Mouse (Mus musculus) liver, embryonic 11.5 days (tissue): ENCODE measurements around the gene Gm10217. TPM values are rescaled to one million over a fixed set of nuclear protein-coding genes. Genes with fewer than 3 reads are reported as not detected.

Source experiments
- ATAC-seq: fragments of 200-750 bp; cut with Nextera tagmentation; replicated peaks from 2 replicates; pipeline ENCODE4 v1.8.0; 2017; ENCODE audit warnings: moderate number of reproducible peaks, mild to moderate bottlenecking, moderate TSS enrichment, moderate library complexity; ENCODE audit not compliant: low FRiP score
- DNase-seq: peaks from one replicate; pipeline ENCODE4 v3.0.0-alpha.2; 2017; ENCODE audit warnings: low spot score
- H3K27ac ChIP-seq: fragments of 300-500 bp; sonication (generic); 2 replicates; pipeline ENCODE4 v1.5.1; 2014; ENCODE audit warnings: mild to moderate bottlenecking, low read depth, low read length, control low read depth
- H3K27me3 ChIP-seq: fragments of 300-500 bp; sonication (generic); replicated peaks from 2 replicates; pipeline ENCODE4 v1.6.1; 2014; ENCODE audit warnings: low read length, mixed read lengths; ENCODE audit not compliant: control insufficient read depth, insufficient read depth
- H3K36me3 ChIP-seq: fragments of 300-500 bp; sonication (generic); 2 replicates; pipeline ENCODE4 v1.6.1; 2014; ENCODE audit warnings: mild to moderate bottlenecking, low read length, moderate library complexity, mixed read lengths; ENCODE audit not compliant: control insufficient read depth, insufficient read depth
- H3K4me1 ChIP-seq: fragments of 300-500 bp; sonication (generic); replicated peaks from 2 replicates; pipeline ENCODE4 v1.6.1; 2014; ENCODE audit warnings: low read length, mixed read lengths; ENCODE audit not compliant: control insufficient read depth, insufficient read depth
- H3K4me2 ChIP-seq: fragments of 300-500 bp; sonication (generic); 2 replicates; pipeline ENCODE4 v1.6.1; 2014; ENCODE audit warnings: mild to moderate bottlenecking, control low read depth, moderate library complexity
- H3K4me3 ChIP-seq: fragments of 300-500 bp; sonication (generic); 2 replicates; pipeline ENCODE4 v1.5.1; 2014; ENCODE audit warnings: low read depth, low read length, control low read depth
- H3K9ac ChIP-seq: fragments of 300-500 bp; sonication (generic); 2 replicates; pipeline ENCODE4 v1.6.1; 2014; ENCODE audit warnings: low read depth, low read length, control low read depth
- H3K9me3 ChIP-seq: fragments of 300-500 bp; sonication (generic); 2 replicates; pipeline ENCODE4 v1.6.1; 2016; ENCODE audit warnings: low read length, inconsistent platforms, mixed read lengths; ENCODE audit not compliant: control insufficient read depth
- WGBS: fragments of 180-500 bp; shearing (Covaris S2); extraction: QIAGEN DNeasy Blood & Tissue Kit; methylation state at CpG from one replicate; pipeline ENCODE4 v1.1.7; 2014; 5-methylcytosine and 5-hydroxymethylcytosine counted together
- polyA plus RNA-seq: library from polyadenylated mRNA; unstranded; fragments of >200 nt; fragmentation: Nextera tagmentation; extraction: Ambion mirVana; gene quantifications from 2 replicates; pipeline ENCODE4 v1.2.1, GENCODE M21; 2014

Gene Gm10217
- not detected in 2 replicates for polyA plus RNA-seq

DNA sequence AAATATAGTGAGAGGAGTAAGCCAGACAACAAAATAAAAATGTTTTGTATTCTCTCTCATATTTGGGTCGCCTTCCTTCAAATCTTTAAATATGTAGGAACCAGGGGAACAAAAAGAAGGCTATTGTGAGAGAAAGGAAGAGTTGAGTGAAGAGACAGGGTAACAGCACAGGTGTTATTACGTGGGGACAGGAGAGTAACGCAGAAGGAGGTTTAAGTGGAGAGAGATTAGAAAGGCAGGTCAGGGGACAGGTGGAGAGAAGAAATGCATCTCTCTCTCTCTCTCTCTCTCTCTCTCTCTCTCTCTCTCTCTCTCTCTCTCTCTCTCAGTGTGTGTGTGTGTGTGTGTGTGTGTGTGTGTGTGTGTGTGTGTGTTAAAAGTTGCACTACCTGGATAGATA lies at the start of gene Gm10217:
Gene Gm10217, plus strand, starts transcription at position 301 of the 400 bp plus-strand sequence.
- Histone ChIP-seq H3K9me3 (no peaks in the 10 kb centered on the region), H3K36me3 (no peaks in the 10 kb centered on the region), H3K4me2 (no peak within 1 kb of the TSS), H3K27me3 (no peaks in the 10 kb centered on the region), H3K9ac (no peak within 1 kb of the TSS), H3K4me3 (no peak within 1 kb of the TSS), H3K4me1 (no peaks in the 10 kb centered on the region), H3K27ac (no peak within 1 kb of the TSS)
- 74% methylated on average over 3 of the region's 3 CpGs for WGBS
- ATAC-seq (no peak), DNase-seq (no peak)

DNA sequence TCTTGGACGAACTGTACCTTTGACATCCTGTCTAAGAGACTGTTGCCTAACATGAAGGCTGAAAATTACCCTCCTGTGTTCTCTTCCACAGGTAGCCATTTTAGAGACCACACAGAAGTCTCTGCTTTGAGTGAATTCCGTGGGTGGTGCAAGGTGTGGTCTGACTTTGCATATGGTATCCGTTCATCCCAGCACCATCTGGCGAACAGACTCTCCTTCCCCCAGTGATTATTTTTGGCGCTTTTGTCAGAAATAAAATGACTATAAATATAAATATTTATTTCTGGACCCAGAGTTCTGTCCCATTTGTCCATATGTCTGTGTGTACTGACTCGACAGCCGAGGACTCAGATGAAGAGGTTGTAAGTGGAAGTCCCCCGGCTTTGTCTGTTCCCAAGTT lies 39.3 kb upstream of the Gm10217 start:
- H3K9me3 ChIP-seq = no peaks in the 10 kb centered on the region
- H3K36me3 ChIP-seq = no peaks in the 10 kb centered on the region
- no peak overlapping the region for H3K4me2 ChIP-seq
- 80% methylated on average over 8 of the region's 8 CpGs for WGBS
- no peak overlapping the region for H3K27ac ChIP-seq
- ATAC-seq (no peak), DNase-seq (no peak)
- H3K27me3 ChIP-seq = no peaks in the 10 kb centered on the region
- no peak overlapping the region for H3K9ac ChIP-seq
- H3K4me1 ChIP-seq = no peaks in the 10 kb centered on the region
- H3K4me3 ChIP-seq = no peak overlapping the region

DNA sequence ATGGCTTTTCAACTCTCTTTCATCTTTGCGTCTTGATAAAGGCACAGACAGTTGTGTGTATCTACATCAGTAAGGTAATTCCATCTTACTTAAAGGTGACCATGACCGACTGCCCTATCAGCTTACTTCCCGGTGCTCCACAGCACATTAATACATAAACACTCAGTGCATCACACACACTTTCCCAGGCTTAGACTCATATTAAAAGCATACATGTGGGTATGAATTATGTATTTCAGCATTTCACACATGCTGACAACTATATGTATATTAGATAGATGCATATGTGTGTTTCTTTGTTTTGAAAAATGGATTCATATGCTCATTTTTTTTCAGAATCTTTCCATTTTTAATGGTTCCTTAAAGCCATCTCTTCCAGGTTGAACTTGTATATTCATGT lies 23.8 kb upstream of the Gm10217 start:
- H3K4me3 ChIP-seq = no peak overlapping the region
- 87% methylated on average over 3 of the region's 3 CpGs for WGBS

DNA sequence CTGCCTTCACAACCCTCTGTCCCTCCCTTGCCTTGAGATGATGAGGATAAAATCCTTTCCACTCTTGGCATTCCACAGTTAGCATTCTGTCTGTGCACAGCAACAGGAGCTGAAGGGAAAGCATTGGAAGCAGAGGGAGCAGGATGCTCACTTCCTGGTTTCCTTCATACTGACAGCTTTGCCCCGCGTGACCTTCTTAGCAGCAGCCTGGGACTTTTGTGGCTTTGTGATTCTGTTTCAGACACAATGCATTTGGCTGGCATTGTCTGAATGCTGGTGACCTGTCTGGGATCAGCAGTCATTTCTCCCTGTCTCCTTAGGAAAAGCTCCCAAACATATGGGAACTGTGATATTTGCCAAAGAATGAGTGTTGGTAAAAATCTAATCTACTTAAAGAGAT lies 4.8 kb upstream of the Gm10217 start:
- no peaks in the 10 kb centered on the region for H3K9me3 ChIP-seq
- no peak for ATAC-seq
- 29% methylated on average over 2 of the region's 2 CpGs for WGBS

More for the DNA sequence above, 23.8 kb upstream of the Gm10217 start:
- H3K36me3 ChIP-seq = no peaks in the 10 kb centered on the region
- no peak overlapping the region for H3K27ac ChIP-seq
- H3K4me1 ChIP-seq = no peaks in the 10 kb centered on the region
- no peak overlapping the region for H3K9ac ChIP-seq
- no peak for ATAC-seq
- no peaks in the 10 kb centered on the region for H3K9me3 ChIP-seq
- no peak overlapping the region for H3K4me2 ChIP-seq
- no peaks in the 10 kb centered on the region for H3K27me3 ChIP-seq
- no peak for DNase-seq

DNA sequence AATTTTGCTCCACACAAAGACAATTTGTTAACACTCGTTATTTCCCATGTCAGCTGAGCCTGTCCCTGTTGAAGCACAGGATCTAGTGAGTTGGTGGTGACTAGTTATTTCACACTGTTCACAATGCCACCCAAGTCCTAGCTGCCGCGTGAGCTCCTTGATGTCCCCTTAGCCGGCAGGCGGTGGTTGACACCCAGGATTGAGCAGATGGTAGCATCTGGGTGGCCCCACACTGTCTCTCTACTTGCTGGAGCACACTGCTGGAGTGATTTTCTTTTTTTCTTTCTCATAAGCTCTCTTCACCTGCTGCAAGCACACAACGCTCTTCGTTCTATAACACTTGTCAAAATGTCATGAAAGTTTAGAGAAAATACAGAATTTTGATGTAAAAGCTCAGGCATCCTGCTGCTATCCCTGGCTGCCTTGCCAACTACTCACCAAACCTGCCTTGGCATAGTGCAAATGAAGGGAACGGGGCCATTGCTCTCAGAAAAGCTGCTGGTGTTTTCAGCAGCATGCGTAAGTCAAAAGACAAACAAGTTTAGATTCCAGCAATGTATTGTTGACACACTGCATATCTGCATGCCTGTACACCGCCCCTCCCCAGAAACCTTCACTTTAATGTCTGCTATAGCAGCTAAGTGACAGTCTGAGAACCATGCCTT lies 3.4 kb upstream of the Gm10217 start:
- Histone ChIP-seq H3K9me3 (no peaks in the 10 kb centered on the region), H3K36me3 (no peaks in the 10 kb centered on the region), H3K27ac (no peak overlapping the region), H3K4me3 (no peak overlapping the region), H3K9ac (no peak overlapping the region), H3K4me1 (no peaks in the 10 kb centered on the region), H3K4me2 (no peak overlapping the region), H3K27me3 (no peaks in the 10 kb centered on the region)
- DNase-seq (no peak), ATAC-seq (no peak)
- 70% methylated on average over 10 of the region's 10 CpGs for WGBS

More for the DNA sequence above, 4.8 kb upstream of the Gm10217 start:
- no peak overlapping the region for H3K9ac ChIP-seq
- H3K27ac ChIP-seq = no peak overlapping the region
- no peaks in the 10 kb centered on the region for H3K27me3 ChIP-seq
- no peaks in the 10 kb centered on the region for H3K4me1 ChIP-seq
- no peak overlapping the region for H3K4me3 ChIP-seq
- no peaks in the 10 kb centered on the region for H3K36me3 ChIP-seq
- H3K4me2 ChIP-seq = no peak overlapping the region
- DNase-seq = no peak

DNA sequence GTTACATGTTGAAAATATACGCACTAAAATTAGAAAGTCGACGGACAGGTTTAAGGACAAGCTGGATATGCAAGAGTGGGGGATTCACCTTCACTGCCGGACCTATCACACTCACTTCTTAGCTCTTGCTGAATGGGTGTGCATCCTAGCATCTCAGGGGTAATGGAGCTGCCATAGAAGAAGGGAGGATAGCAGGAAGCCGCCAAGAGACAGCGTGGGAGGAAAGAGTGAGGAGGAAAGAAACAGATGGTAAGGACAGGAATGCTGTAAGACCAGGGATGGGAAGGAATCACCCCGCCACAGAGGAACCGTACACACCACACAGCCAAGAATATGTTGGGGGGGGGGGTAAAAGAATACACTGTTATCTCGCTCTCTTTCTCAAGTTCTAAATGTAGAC lies 1.1 kb downstream of the Gm10217 start:
- H3K27ac ChIP-seq = no peak overlapping the region
- H3K36me3 ChIP-seq = no peaks in the 10 kb centered on the region
- no peak overlapping the region for H3K4me2 ChIP-seq
- no peaks in the 10 kb centered on the region for H3K27me3 ChIP-seq
- 0 out of 2 replicates have a peak, but pooled peaks cover 2% of the 10 kb centered on the region for H3K9me3 ChIP-seq
- no peak for ATAC-seq
- H3K9ac ChIP-seq = no peak overlapping the region
- H3K4me1 ChIP-seq = no peaks in the 10 kb centered on the region
- 82% methylated on average over 9 of the region's 9 CpGs for WGBS
- no peak for DNase-seq
- no peak overlapping the region for H3K4me3 ChIP-seq

DNA sequence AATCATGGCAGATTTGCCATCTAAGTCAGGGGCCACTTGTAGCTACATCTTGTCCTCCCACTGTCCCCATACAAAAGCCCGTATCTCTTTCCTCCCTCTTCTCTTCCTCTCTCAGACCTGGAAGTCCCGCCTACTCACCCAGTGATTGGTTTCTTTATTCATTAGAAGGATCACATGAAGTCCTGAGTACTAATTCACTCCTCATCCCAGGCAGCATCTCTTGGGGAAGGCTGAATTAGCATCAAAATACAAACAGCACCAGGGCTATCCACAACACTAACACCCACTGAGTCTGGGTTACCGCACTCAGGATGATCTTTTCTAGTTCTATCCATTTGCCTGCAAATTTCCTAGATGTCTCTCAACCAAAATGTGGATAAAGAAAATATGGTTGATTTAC lies 4.0 kb downstream of the Gm10217 start:
- Histone ChIP-seq H3K27ac (no peak overlapping the region), H3K9ac (no peak overlapping the region), H3K4me3 (no peak overlapping the region), H3K9me3 (0 out of 2 replicates have a peak, but pooled peaks cover 2% of the 10 kb centered on the region), H3K4me1 (no peaks in the 10 kb centered on the region), H3K36me3 (no peaks in the 10 kb centered on the region), H3K27me3 (no peaks in the 10 kb centered on the region), H3K4me2 (no peak overlapping the region)
- DNase-seq (no peak), ATAC-seq (no peak)
- WGBS = 58% methylated on average over 3 of the region's 3 CpGs

DNA sequence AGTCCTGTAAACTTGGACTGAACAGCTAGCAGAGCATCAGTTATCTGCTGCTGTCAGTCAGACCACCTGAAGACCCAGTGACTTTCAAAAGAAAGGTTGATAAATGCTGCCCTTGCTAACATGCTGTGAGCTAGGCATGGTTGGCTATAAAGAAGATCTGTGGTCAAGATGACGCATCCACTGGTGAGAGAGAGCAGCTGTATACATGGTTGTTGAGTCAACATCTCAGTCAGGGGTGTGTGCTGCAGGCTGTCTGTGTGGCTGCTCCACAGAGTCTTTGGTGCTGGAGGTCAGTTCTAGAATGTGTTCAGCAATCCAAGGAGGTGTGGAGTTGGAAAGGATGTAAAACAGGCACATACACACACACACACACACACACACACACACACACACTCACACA lies 12.2 kb downstream of the Gm10217 start:
- Histone ChIP-seq H3K36me3 (no peaks in the 10 kb centered on the region), H3K27ac (no peak overlapping the region), H3K9ac (no peak overlapping the region), H3K4me2 (no peak overlapping the region), H3K4me3 (no peak overlapping the region), H3K4me1 (no peaks in the 10 kb centered on the region), H3K9me3 (no peaks in the 10 kb centered on the region), H3K27me3 (no peaks in the 10 kb centered on the region)
- DNase-seq (no peak), ATAC-seq (no peak)
- WGBS = 61% methylated on average over 1 of the region's 1 CpGs

DNA sequence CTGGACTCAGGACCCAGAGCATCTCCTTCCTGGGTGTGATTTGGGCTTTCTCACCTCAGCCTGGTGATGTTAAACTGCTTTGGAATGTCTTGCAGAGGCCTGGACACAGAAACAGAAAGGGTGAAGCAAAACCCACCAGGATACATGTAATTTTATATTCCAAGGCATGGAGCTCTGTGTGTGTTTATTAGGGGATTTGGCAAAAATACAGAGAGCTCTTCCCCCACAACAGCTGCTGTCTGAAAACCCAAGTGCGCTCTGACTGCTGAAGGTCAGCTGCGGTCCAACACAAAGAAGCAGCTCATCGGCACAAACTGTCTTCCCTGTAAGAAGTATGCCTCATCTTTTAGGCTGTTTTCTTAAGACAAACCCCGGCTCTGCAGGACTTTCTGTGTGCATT lies 15.9 kb downstream of the Gm10217 start:
- 81% methylated on average over 4 of the region's 4 CpGs for WGBS
- H3K9ac ChIP-seq = no peak overlapping the region
- no peaks in the 10 kb centered on the region for H3K9me3 ChIP-seq
- no peaks in the 10 kb centered on the region for H3K36me3 ChIP-seq
- H3K4me2 ChIP-seq = no peak overlapping the region
- H3K4me1 ChIP-seq = no peaks in the 10 kb centered on the region
- H3K27ac ChIP-seq = no peak overlapping the region
- no peak for DNase-seq
- no peak for ATAC-seq
- H3K4me3 ChIP-seq = no peak overlapping the region
- H3K27me3 ChIP-seq = no peaks in the 10 kb centered on the region
